Mouse (Mus musculus) layer of hippocampus, adult 6 months (tissue): Measurements from ENCODE around the gene Bves. TPM values are rescaled to one million over a fixed set of nuclear protein-coding genes. Genes with fewer than 3 reads are reported as not detected.

ENCODE experiments used
- long read RNA-seq, 2 experiments: library from polyadenylated mRNA; unstranded; transcript quantifications; one replicate each; pipeline ENCODE4 v2.0.0; 2019 to 2020
- polyA plus RNA-seq: library from polyadenylated mRNA; unstranded; fragments of <200 nt; fragmentation: Nextera tagmentation; gene quantifications from 2 replicates; pipeline ENCODE4 v1.2.3, GENCODE M21; 2021

Gene Bves
- polyA plus RNA-seq, result 0.63 TPM in 2 replicates
- long read RNA-seq, experiment 1, full-length matches to known transcripts, result 1 of 5 reads
- long read RNA-seq, experiment 1, partial matches to known transcripts, result 1 of 5 reads
- long read RNA-seq, experiment 1, other reads (novel, unspliced or antisense), result 3 of 5 reads
- long read RNA-seq, experiment 2, full-length matches to known transcripts, result 10 of 15 reads
- long read RNA-seq, experiment 2, partial matches to known transcripts, result 2 of 15 reads
- long read RNA-seq, experiment 2, other reads (novel, unspliced or antisense), result 3 of 15 reads

GRCm38 (mm10) chr10:45335434-45336422 is at the start of gene Bves:
Gene Bves (plus strand): TSS chr10:45335772.

Other genes starting within 250 kb of the Bves start
- 6.4 and 7.8 TPM in 2 replicates for gene Popdc3, start 157.7 kb upstream of the Bves start, polyA plus RNA-seq
- gene Lin28b, start 150.6 kb downstream of the Bves start, polyA plus RNA-seq, result 0.39 and 0.44 TPM in 2 replicates
- 14.3 and 16.3 TPM in 2 replicates for gene Hace1, start 242.1 kb downstream of the Bves start, polyA plus RNA-seq